Mouse (Mus musculus): ENCODE measurements around the gene H2-Eb2. TPM values are rescaled to one million over a fixed set of nuclear protein-coding genes. Genes with fewer than 3 reads are reported as not detected.
A peak's percentile ranks its signal among the peaks of the same experiment; 100 is the strongest.

Gene H2-Eb2
- polyA plus RNA-seq, 1 experiment from 2014 or later: not detected

- ATAC-seq (ENCODE audit: low read depth) (no peak), DNase-seq (ENCODE audit: low spot score) (no peak)
- Histone ChIP-seq H3K27ac (replicated peaks; ENCODE audit: low read depth, low read length) (no peak overlapping the region), H3K4me1 (ENCODE audit: control insufficient read depth, insufficient read depth, low read length) (no peaks in the 10 kb centered on the region; the same call in 1 of the 2 replicates), H3K4me3 (ENCODE audit: low read depth, low read length) (no peak overlapping the region), H3K9ac (ENCODE audit: low read depth, low read length) (no peak overlapping the region), H3K9me3 (ENCODE audit: control insufficient read depth, low read length) (no peaks in the 10 kb centered on the region), H3K4me2 (ENCODE audit: low read depth, low read length) (no peak overlapping the region), H3K36me3 (ENCODE audit: control insufficient read depth, insufficient read depth, low read length) (no peaks in the 10 kb centered on the region), H3K27me3 (replicated peaks; ENCODE audit: control insufficient read depth, insufficient read depth, low read length) (no peaks in the 10 kb centered on the region)
- 80% methylated on average over 23 of the region's 23 CpGs for WGBS
These were observed 24.5 kb upstream of the H2-Eb2 start for GRCm38 (mm10) chr17:34300691-34301566.

GRCm38 (mm10) chr17:34301670-34302190 lies 23.7 kb upstream of the H2-Eb2 start:
- no peak overlapping the region for H3K4me3 ChIP-seq (ENCODE audit: low read depth, low read length)

GRCm38 (mm10) chr17:34303789-34304188 lies 21.7 kb upstream of the H2-Eb2 start:
- Histone ChIP-seq H3K9ac (ENCODE audit: low read depth, low read length) (no peak overlapping the region), H3K27ac (replicated peaks; ENCODE audit: low read depth, low read length) (no peak overlapping the region), H3K27me3 (replicated peaks; ENCODE audit: control insufficient read depth, insufficient read depth, low read length) (no peaks in the 10 kb centered on the region), H3K4me1 (ENCODE audit: control insufficient read depth, insufficient read depth, low read length) (no peaks in the 10 kb centered on the region), H3K36me3 (ENCODE audit: control insufficient read depth, insufficient read depth, low read length) (no peaks in the 10 kb centered on the region), H3K4me2 (ENCODE audit: low read depth, low read length) (no peak overlapping the region), H3K9me3 (ENCODE audit: control insufficient read depth, low read length) (no peaks in the 10 kb centered on the region), H3K4me3 (ENCODE audit: low read depth, low read length) (no peak overlapping the region)
- DNase-seq (ENCODE audit: low spot score) (no peak), ATAC-seq (ENCODE audit: low read depth) (no peak)
- WGBS: 78% methylated on average over 2 of the region's 2 CpGs

More at GRCm38 (mm10) chr17:34301670-34302190, 23.7 kb upstream of the H2-Eb2 start:
- no peak for DNase-seq (ENCODE audit: low spot score)
- Histone ChIP-seq H3K36me3 (ENCODE audit: control insufficient read depth, insufficient read depth, low read length) (no peaks in the 10 kb centered on the region), H3K9me3 (ENCODE audit: control insufficient read depth, low read length) (no peaks in the 10 kb centered on the region), H3K9ac (ENCODE audit: low read depth, low read length) (no peak overlapping the region), H3K27me3 (replicated peaks; ENCODE audit: control insufficient read depth, insufficient read depth, low read length) (no peaks in the 10 kb centered on the region), H3K4me2 (ENCODE audit: low read depth, low read length) (no peak overlapping the region), H3K4me1 (ENCODE audit: control insufficient read depth, insufficient read depth, low read length) (no peaks in the 10 kb centered on the region), H3K27ac (replicated peaks; ENCODE audit: low read depth, low read length) (no peak overlapping the region)
- ATAC-seq (ENCODE audit: low read depth): no peak
- 88% methylated on average over 4 of the region's 4 CpGs for WGBS

- DNase-seq (ENCODE audit: low spot score) (peak; percentile 68), ATAC-seq (ENCODE audit: low read depth) (peak; percentile 34; the same call in 1 of the 2 replicates)
- Histone ChIP-seq H3K9me3 (ENCODE audit: control insufficient read depth, low read length) (no peaks in the 10 kb centered on the region), H3K4me1 (ENCODE audit: control insufficient read depth, insufficient read depth, low read length) (no peaks in the 10 kb centered on the region; the same call in 1 of the 2 replicates), H3K36me3 (ENCODE audit: control insufficient read depth, insufficient read depth, low read length) (no peaks in the 10 kb centered on the region), H3K27me3 (replicated peaks; ENCODE audit: control insufficient read depth, insufficient read depth, low read length) (no peaks in the 10 kb centered on the region), H3K27ac (replicated peaks; ENCODE audit: low read depth, low read length) (no peak overlapping the region), H3K9ac (ENCODE audit: low read depth, low read length) (no peak overlapping the region), H3K4me3 (ENCODE audit: low read depth, low read length) (no peak overlapping the region), H3K4me2 (ENCODE audit: low read depth, low read length) (no peak overlapping the region)
- 22% methylated on average over 4 of the region's 4 CpGs for WGBS
These were observed 20.7 kb upstream of the H2-Eb2 start for GRCm38 (mm10) chr17:34304751-34305150.

GRCm38 (mm10) chr17:34305380-34306030 lies 20.0 kb upstream of the H2-Eb2 start, which contains the start of gene H2-Eb1:
TSS of gene H2-Eb1 (plus strand) at chr17:34305867.
- Histone ChIP-seq H3K4me2 (ENCODE audit: low read depth, low read length) (no peak within 1 kb of the TSS), H3K36me3 (ENCODE audit: control insufficient read depth, insufficient read depth, low read length) (no peaks in the 10 kb centered on the region), H3K27me3 (replicated peaks; ENCODE audit: control insufficient read depth, insufficient read depth, low read length) (no peaks in the 10 kb centered on the region), H3K4me1 (ENCODE audit: control insufficient read depth, insufficient read depth, low read length) (no peaks in the 10 kb centered on the region; the same call in 1 of the 2 replicates), H3K9me3 (ENCODE audit: control insufficient read depth, low read length) (no peaks in the 10 kb centered on the region), H3K27ac (replicated peaks; ENCODE audit: low read depth, low read length) (no peak within 1 kb of the TSS), H3K4me3 (ENCODE audit: low read depth, low read length) (no peak within 1 kb of the TSS), H3K9ac (ENCODE audit: low read depth, low read length) (no peak within 1 kb of the TSS)
- ATAC-seq (ENCODE audit: low read depth) (peak; percentile 89), DNase-seq (ENCODE audit: low spot score) (peak; percentile 90)

GRCm38 (mm10) chr17:34306407-34306806 lies 19.1 kb upstream of the H2-Eb2 start:
- H3K9ac ChIP-seq (ENCODE audit: low read depth, low read length): no peak overlapping the region
- no peaks in the 10 kb centered on the region for H3K9me3 ChIP-seq (ENCODE audit: control insufficient read depth, low read length)
- no peaks in the 10 kb centered on the region; the same call in 1 of the 2 replicates for H3K4me1 ChIP-seq (ENCODE audit: control insufficient read depth, insufficient read depth, low read length)
- DNase-seq (ENCODE audit: low spot score) (no peak), ATAC-seq (ENCODE audit: low read depth) (no peak)
- H3K27ac ChIP-seq (replicated peaks; ENCODE audit: low read depth, low read length): no peak overlapping the region
- no peak overlapping the region for H3K4me2 ChIP-seq (ENCODE audit: low read depth, low read length)
- H3K27me3 ChIP-seq (replicated peaks; ENCODE audit: control insufficient read depth, insufficient read depth, low read length): no peaks in the 10 kb centered on the region
- H3K4me3 ChIP-seq (ENCODE audit: low read depth, low read length): no peak overlapping the region
- no peaks in the 10 kb centered on the region for H3K36me3 ChIP-seq (ENCODE audit: control insufficient read depth, insufficient read depth, low read length)
- 74% methylated on average over 2 of the region's 2 CpGs for WGBS

- Histone ChIP-seq H3K9ac (ENCODE audit: low read depth, low read length) (no peak overlapping the region), H3K27ac (replicated peaks; ENCODE audit: low read depth, low read length) (no peak overlapping the region), H3K4me3 (ENCODE audit: low read depth, low read length) (no peak overlapping the region), H3K27me3 (replicated peaks; ENCODE audit: control insufficient read depth, insufficient read depth, low read length) (no peaks in the 10 kb centered on the region), H3K4me1 (ENCODE audit: control insufficient read depth, insufficient read depth, low read length) (no peaks in the 10 kb centered on the region; the same call in 1 of the 2 replicates), H3K9me3 (ENCODE audit: control insufficient read depth, low read length) (no peaks in the 10 kb centered on the region), H3K4me2 (ENCODE audit: low read depth, low read length) (no peak overlapping the region), H3K36me3 (ENCODE audit: control insufficient read depth, insufficient read depth, low read length) (no peaks in the 10 kb centered on the region)
- DNase-seq (ENCODE audit: low spot score) (no peak), ATAC-seq (ENCODE audit: low read depth) (no peak)
These were observed 18.2 kb upstream of the H2-Eb2 start for GRCm38 (mm10) chr17:34307216-34307615.

GRCm38 (mm10) chr17:34308161-34308560 lies 17.3 kb upstream of the H2-Eb2 start:
- H3K4me3 ChIP-seq (ENCODE audit: low read depth, low read length): no peak overlapping the region
- H3K36me3 ChIP-seq (ENCODE audit: control insufficient read depth, insufficient read depth, low read length): no peaks in the 10 kb centered on the region
- DNase-seq (ENCODE audit: low spot score) (no peak), ATAC-seq (ENCODE audit: low read depth) (no peak)
- 76% methylated on average over 4 of the region's 4 CpGs for WGBS
- H3K9ac ChIP-seq (ENCODE audit: low read depth, low read length): no peak overlapping the region
- no peaks in the 10 kb centered on the region; the same call in 1 of the 2 replicates for H3K4me1 ChIP-seq (ENCODE audit: control insufficient read depth, insufficient read depth, low read length)
- H3K27ac ChIP-seq (replicated peaks; ENCODE audit: low read depth, low read length): no peak overlapping the region
- H3K27me3 ChIP-seq (replicated peaks; ENCODE audit: control insufficient read depth, insufficient read depth, low read length): no peaks in the 10 kb centered on the region
- no peak overlapping the region for H3K4me2 ChIP-seq (ENCODE audit: low read depth, low read length)
- no peaks in the 10 kb centered on the region for H3K9me3 ChIP-seq (ENCODE audit: control insufficient read depth, low read length)

Measured in embryonic facial prominence, embryonic 14.5 days (tissue).